Mouse (Mus musculus): ENCODE data around the gene 2610001J05Rik. TPM values are rescaled to one million over a fixed set of nuclear protein-coding genes. Genes with fewer than 3 reads are reported as not detected.
"Not testable (repeated sequence)": the region's sequence is repeated elsewhere in the genome, so short reads cannot be mapped to it uniquely, and the experiment has no call there.

2610001J05Rik gene
- 10 to 100 TPM; 40.5 to 40.6 TPM for total RNA-seq (2021)
- long read RNA-seq, experiment 1, transcript 2610001J05Rik-203 (1 exons, 1,606 nt) = major isoform, 14 of 17 reads
- long read RNA-seq, experiment 1, partial matches to known transcripts = 1 of 17 reads
- long read RNA-seq, experiment 1, other reads (novel, unspliced or antisense) = 0 of 17 reads
- long read RNA-seq, experiment 2, transcript 2610001J05Rik-203 (1 exons, 1,606 nt) = major isoform, 14 of 20 reads
- long read RNA-seq, experiment 2, transcript 2610001J05Rik-201 (3 exons, 3,177 nt) = minor isoform, 5 of 20 reads
- long read RNA-seq, experiment 2, partial matches to known transcripts = 0 of 20 reads
- long read RNA-seq, experiment 2, other reads (novel, unspliced or antisense) = 1 of 20 reads

- intact Hi-C loops (cut with DNase I) = no loop called here
These were observed at the start of gene 2610001J05Rik for GRCm38 (mm10) chr6:13870919-13871624. 2610001J05Rik (minus strand) TSS chr6:13871518.

GRCm38 (mm10) chr6:13909762-13910537, 38.6 kb upstream of the 2610001J05Rik start:
- intact Hi-C loops (cut with DNase I) = no loop called here
- no peak for DNase-seq (ENCODE audit: low spot score in 2 of 2)

More at GRCm38 (mm10) chr6:13870919-13871624, at the start of gene 2610001J05Rik:
- peak; percentile 90 for DNase-seq (ENCODE audit: low spot score in 2 of 2)

- DNase-seq (ENCODE audit: low spot score in 2 of 2) = no peak
- intact Hi-C loops (cut with DNase I) = no loop called here
These were observed 31.8 kb upstream of the 2610001J05Rik start for GRCm38 (mm10) chr6:13902941-13903627.

- DNase-seq (ENCODE audit: low spot score in 2 of 2) = no peak
- intact Hi-C loops (cut with DNase I) = no loop called here
These were observed 13.7 kb upstream of the 2610001J05Rik start for GRCm38 (mm10) chr6:13884877-13885592.

GRCm38 (mm10) chr6:13882919-13883318, 11.6 kb upstream of the 2610001J05Rik start:
- DNase-seq (ENCODE audit: low spot score in 2 of 2) = no peak
- intact Hi-C loops (cut with DNase I) = no loop called here

- no peak for DNase-seq (ENCODE audit: low spot score in 2 of 2)
- intact Hi-C loops (cut with DNase I) = no loop called here
These were observed 2.6 kb upstream of the 2610001J05Rik start for GRCm38 (mm10) chr6:13873959-13874358.

- DNase-seq (ENCODE audit: low spot score in 2 of 2) = no peak
- intact Hi-C loops (cut with DNase I) = no loop called here
These were observed 758 bp upstream of the 2610001J05Rik start for GRCm38 (mm10) chr6:13872076-13872475.

- intact Hi-C loops (cut with DNase I) = no loop called here
- no peak for DNase-seq (ENCODE audit: low spot score in 2 of 2)
These were observed 274 bp upstream of the 2610001J05Rik start for GRCm38 (mm10) chr6:13871625-13871958.

- intact Hi-C loops (cut with DNase I) = no loop called here
These were observed 1.0 kb downstream of the 2610001J05Rik start for GRCm38 (mm10) chr6:13870289-13870741.

GRCm38 (mm10) chr6:13860596-13860995, 10.7 kb downstream of the 2610001J05Rik start:
- DNase-seq (ENCODE audit: low spot score in 2 of 2) = no peak
- intact Hi-C loops (cut with DNase I) = no loop called here

More at GRCm38 (mm10) chr6:13870289-13870741, 1.0 kb downstream of the 2610001J05Rik start:
- DNase-seq (ENCODE audit: low spot score in 2 of 2) = no peak

- no peak for DNase-seq (ENCODE audit: low spot score in 2 of 2)
- intact Hi-C loops (cut with DNase I) = no loop called here
These were observed 11.3 kb downstream of the 2610001J05Rik start for GRCm38 (mm10) chr6:13859877-13860585.

- DNase-seq (ENCODE audit: low spot score in 2 of 2) = no peak
- intact Hi-C loops (cut with DNase I) = no loop called here
These were observed 17.1 kb downstream of the 2610001J05Rik start for GRCm38 (mm10) chr6:13854230-13854629.

- DNase-seq (ENCODE audit: low spot score in 2 of 2) = no peak
- intact Hi-C loops (cut with DNase I) = no loop called here
These were observed 18.1 kb downstream of the 2610001J05Rik start for GRCm38 (mm10) chr6:13853244-13853643.

GRCm38 (mm10) chr6:13846031-13846430, 25.3 kb downstream of the 2610001J05Rik start:
- DNase-seq (ENCODE audit: low spot score in 2 of 2); intact Hi-C loops (cut with DNase I): not testable (repeated sequence)

- DNase-seq (ENCODE audit: low spot score in 2 of 2) = peak; percentile 26 to 56
- intact Hi-C loops (cut with DNase I) = loop anchor here (5.0 to 10.0 kb wide), 2 partner anchors 162 to 545 kb away; partner anchors contain the start of gene Bmt2
These were observed 31.8 kb downstream of the 2610001J05Rik start, which contains the start of gene Gpr85 for GRCm38 (mm10) chr6:13839345-13840054. Gpr85 (minus strand) TSS chr6:13839942.

- DNase-seq (ENCODE audit: low spot score in 2 of 2) = peak in 1 of 2 experiments; percentile 83
- intact Hi-C loops (cut with DNase I) = loop anchor here (5.0 to 10.0 kb wide), 2 partner anchors 162 to 544 kb away; partner anchors contain the start of gene Bmt2
These were observed 32.5 kb downstream of the 2610001J05Rik start for GRCm38 (mm10) chr6:13838677-13839344.

Data from left cerebral cortex, postnatal 14 days (tissue).